ENCODE assay signal across 8 mouse cellular contexts in the genomic region with DNA sequence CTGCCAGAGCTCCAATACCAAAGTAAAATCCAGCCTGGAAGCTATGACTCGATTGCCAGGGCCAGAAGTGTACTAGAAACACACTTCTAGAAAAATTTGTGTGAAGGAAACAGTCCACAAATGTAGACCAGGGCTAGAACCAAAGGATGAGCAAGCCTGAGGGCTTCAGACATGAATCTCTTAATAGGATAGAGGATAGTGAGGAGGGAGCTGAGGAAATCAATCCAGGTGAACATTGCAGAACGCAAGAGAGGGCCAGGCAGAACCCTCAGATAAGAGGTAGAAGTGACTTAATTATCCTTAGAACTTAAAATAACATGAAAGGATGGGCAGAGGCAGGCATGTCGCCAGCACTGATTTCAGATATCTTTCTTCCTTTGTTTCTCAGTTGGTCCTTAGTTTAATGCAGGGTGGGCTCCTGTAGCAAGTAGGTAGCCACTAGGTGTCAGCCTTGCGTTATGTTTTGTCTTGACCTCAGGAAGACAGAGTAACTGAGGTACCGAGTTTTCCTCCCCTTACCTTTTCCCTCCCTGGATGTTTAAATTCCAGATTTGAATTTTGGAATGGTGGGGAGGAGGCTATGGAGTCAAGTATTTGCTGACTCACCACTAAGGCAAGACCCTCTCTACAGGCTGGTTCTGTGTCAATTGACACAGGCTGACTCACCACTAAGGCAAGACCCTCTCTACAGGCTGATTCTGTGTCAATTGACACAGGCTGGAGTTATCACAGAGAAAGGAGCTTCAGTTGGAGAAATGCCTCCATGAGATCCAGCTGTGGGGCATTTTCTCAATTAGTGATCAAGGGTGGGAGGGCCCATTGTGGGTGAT. TPM values are rescaled to one million over a fixed set of nuclear protein-coding genes. Genes with fewer than 3 reads are reported as not detected.
DNase-seq lines count a peak whose midpoint lies in the region; ATAC-seq and TF ChIP-seq lines count a peak whose summit lies in the region.

No protein-coding gene starts in this region.

- no peak overlapping the region for H3K4me2 ChIP-seq in limb, embryonic 14.5 days (replicated peaks; ENCODE audit: low read depth, low read length, severe bottlenecking)

- H3K27ac ChIP-seq in limb, embryonic 14.5 days (replicated peaks; ENCODE audit: low read depth, low read length), result no peak overlapping the region

- no peak overlapping the region for H3K9ac ChIP-seq in limb, embryonic 14.5 days (ENCODE audit: low read depth, low read length, severe bottlenecking)

- WGBS in limb, embryonic 14.5 days, result 27% methylated on average over 5 of the region's 5 CpGs

- DNase-seq in urinary bladder, postnatal 14 days (ENCODE audit: low spot score), result peak; percentile 44
- no peak for DNase-seq in urinary bladder, adult 18-20 months (ENCODE audit: low spot score in 2 of 2)
- peak; percentile 15 to 57 for DNase-seq in cerebellum, postnatal 25 days
- DNase-seq in kidney, adult 11 months, result peak; percentile 28
- DNase-seq in limb, embryonic 14.5 days (ENCODE audit: low spot score), result peak; percentile 63
- DNase-seq in neural tube, embryonic 10.5 days (ENCODE audit: extremely low spot score, low spot score), result peak; percentile 50
- DNase-seq in thymus, postnatal 14 days, result peak; percentile 60

- ATAC-seq in granulocyte monocyte progenitor cell, adult 5-6 weeks (replicated peaks; ENCODE audit: poor library complexity, severe bottlenecking), result peak; percentile 90
- peak; percentile 66; the same call in 1 of the 2 replicates for ATAC-seq in limb, embryonic 14.5 days (ENCODE audit: low FRiP score, low read depth)

- no peaks in the 10 kb centered on the region for H3K36me3 ChIP-seq in limb, embryonic 14.5 days (ENCODE audit: control insufficient read depth, insufficient read depth, low read length)

- no peak overlapping the region for H3K4me3 ChIP-seq in limb, embryonic 14.5 days (replicated peaks; ENCODE audit: low read length)

- H3K4me1 ChIP-seq in limb, embryonic 14.5 days (ENCODE audit: control insufficient read depth, insufficient read depth, low read length), result no peaks in the 10 kb centered on the region

- H3K27me3 ChIP-seq in limb, embryonic 14.5 days (ENCODE audit: control insufficient read depth, insufficient read depth, low read length), result no peaks in the 10 kb centered on the region

- no peak for TF ChIP-seq POLR2A in limb, embryonic 14.5 days (IDR thresholded peaks at IDR 0.05; ENCODE audit: borderline replicate concordance, extremely low read depth, insufficient read depth, insufficient read length)

- no peaks in the 10 kb centered on the region for H3K9me3 ChIP-seq in limb, embryonic 14.5 days (ENCODE audit: control insufficient read depth, low read length)

RNA-seq across cellular contexts. Expression of gene Cp, which starts 52.2 kb away (rescaled TPM):
- 2.9 and 4.5 TPM in 2 replicates for total RNA-seq in granulocyte monocyte progenitor cell, adult 5-6 weeks (2014; fragmentation: Nextera tagmentation)
- 0.05 and 0.69 TPM in 2 replicates for total RNA-seq in granulocyte monocyte progenitor cell, adult 5-6 weeks (2017)
- 0.96 and 1.3 TPM in 2 replicates for polyA plus RNA-seq in limb, embryonic 14.5 days (2012; rRNA removed)
- 0.95 and 1.3 TPM in 2 replicates for polyA plus RNA-seq in limb, embryonic 14.5 days (2014; fragmentation: Nextera tagmentation; extraction: Ambion mirVana)

Comparison
In these comparisons a context has a peak if more than half of its experiments do, and no peak if none do; other contexts are left out.
1. DNase-seq: peak in urinary bladder, postnatal 14 days (single experiment), cerebellum, postnatal 25 days (2 of 2), kidney, adult 11 months (single experiment), limb, embryonic 14.5 days (single experiment), neural tube, embryonic 10.5 days (single experiment) and thymus, postnatal 14 days (single experiment); none in urinary bladder, adult 18-20 months (0 of 2).